Mouse (Mus musculus): Measurements from ENCODE around the gene Glis3. TPM values are rescaled to one million over a fixed set of nuclear protein-coding genes. Genes with fewer than 3 reads are reported as not detected.
A peak's percentile ranks its signal among the peaks of the same experiment; 100 is the strongest.

The Glis3 gene
- polyA plus RNA-seq, 1 experiment = 31.6 TPM

DNA sequence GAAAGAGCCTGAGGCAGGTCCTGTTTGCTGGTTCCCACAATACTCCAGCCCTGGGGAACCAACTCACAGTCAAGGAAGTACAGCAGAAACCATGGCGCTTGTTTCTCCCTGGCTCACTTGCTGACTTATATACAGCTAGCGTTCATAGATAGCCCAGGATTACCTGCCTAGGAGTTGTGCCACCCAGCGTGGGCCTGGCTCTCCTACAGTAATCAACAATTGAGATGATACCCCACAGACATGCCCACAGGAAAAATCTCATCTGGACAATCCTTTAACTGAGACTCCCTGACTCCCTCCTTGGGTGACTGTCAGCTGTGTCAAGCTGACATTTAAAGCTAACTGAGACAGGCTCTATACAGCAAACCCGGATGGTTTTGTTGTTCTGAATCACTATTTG, 405.9 kb downstream of the Glis3 start:
- H3K27ac ChIP-seq (ENCODE audit: insufficient read depth, low read length) = 0 out of 2 replicates have a peak overlapping the region, but pooled peaks have one; percentile 26
- no peak for TF ChIP-seq CTCF (IDR thresholded peaks at IDR 0.05; ENCODE audit: borderline replicate concordance, insufficient read depth, low read length)
- TF ChIP-seq POLR2A (IDR thresholded peaks at IDR 0.05; ENCODE audit: low read depth, low read length) = no peak
- no peak overlapping the region for H3K4me3 ChIP-seq (ENCODE audit: insufficient read depth, low read length)
- H3K4me1 ChIP-seq (ENCODE audit: control insufficient read depth, insufficient read depth, low read length) = no peaks in the 10 kb centered on the region

- no peaks in the 10 kb centered on the region for H3K4me1 ChIP-seq (ENCODE audit: control insufficient read depth, insufficient read depth, low read length)
- TF ChIP-seq POLR2A (IDR thresholded peaks at IDR 0.05; ENCODE audit: low read depth, low read length) (no peak), CTCF (IDR thresholded peaks at IDR 0.05; ENCODE audit: borderline replicate concordance, insufficient read depth, low read length) (no peak)
Observed at GRCm38 (mm10) chr19:28266850-28267249, 413.0 kb downstream of the Glis3 start.

DNA sequence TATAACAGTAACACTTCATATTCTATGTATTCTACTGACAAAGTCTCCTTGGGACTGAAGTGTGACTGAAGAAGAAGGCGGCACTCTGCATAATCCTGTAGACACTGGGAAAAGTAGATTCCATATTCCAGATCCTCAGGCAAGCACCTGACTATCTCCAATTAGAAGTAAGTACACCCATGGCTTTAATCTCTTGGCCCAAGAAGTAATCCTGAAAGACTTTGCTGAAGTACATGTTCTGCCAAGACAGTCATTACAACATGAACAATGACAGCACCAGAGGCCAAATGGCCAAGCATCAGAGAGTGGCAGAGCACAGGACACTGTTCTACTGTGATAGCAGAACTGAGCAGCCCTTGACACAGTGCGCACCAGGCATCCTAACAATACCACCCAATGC, 414.1 kb downstream of the Glis3 start:
- Histone ChIP-seq H3K4me1 (ENCODE audit: control insufficient read depth, insufficient read depth, low read length) (no peaks in the 10 kb centered on the region), H3K27ac (ENCODE audit: insufficient read depth, low read length) (no peak overlapping the region), H3K4me3 (ENCODE audit: insufficient read depth, low read length) (no peak overlapping the region)
- no peak for TF ChIP-seq POLR2A (IDR thresholded peaks at IDR 0.05; ENCODE audit: low read depth, low read length)
- no peak for TF ChIP-seq CTCF (IDR thresholded peaks at IDR 0.05; ENCODE audit: borderline replicate concordance, insufficient read depth, low read length)

More at GRCm38 (mm10) chr19:28266850-28267249, 413.0 kb downstream of the Glis3 start:
- no peak overlapping the region for H3K27ac ChIP-seq (ENCODE audit: insufficient read depth, low read length)
- no peak overlapping the region for H3K4me3 ChIP-seq (ENCODE audit: insufficient read depth, low read length)

DNA sequence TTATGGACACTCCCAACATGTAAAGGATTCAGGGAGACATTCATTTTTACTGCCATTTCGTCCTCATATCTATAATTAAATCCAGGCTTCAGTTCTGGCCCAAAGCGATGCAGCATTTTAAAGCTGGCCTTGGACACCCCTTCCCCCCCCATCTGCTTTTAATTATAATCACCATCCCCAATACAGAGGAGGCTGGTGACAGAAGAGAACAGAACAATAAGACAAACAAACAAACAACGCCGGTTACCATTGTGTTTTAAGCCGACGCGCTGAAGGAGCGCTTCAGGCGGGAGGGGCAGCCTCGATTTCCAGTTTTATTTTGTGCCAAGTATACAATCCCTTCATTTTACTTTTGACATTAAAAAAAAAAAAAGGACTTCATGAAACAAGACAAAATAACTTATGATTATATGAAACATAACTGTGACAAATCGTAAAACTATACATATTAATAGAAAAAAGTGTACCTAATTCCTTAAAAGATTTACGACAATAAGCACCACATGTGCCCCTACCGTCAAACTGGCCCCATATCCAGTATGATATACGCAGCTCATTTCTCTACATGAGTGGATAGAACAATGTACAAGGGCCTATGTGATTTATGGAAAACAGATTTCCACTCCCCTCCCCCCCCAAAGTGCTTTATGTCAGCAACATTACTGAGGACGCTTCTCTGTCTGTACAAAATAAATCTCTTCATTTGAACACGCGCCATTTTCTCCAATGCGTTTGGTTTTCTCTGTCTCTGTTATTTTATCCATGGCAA, 420.8 kb downstream of the Glis3 start:
- Histone ChIP-seq H3K4me3 (ENCODE audit: insufficient read depth, low read length) (no peak overlapping the region), H3K27ac (ENCODE audit: insufficient read depth, low read length) (peak overlapping the region; percentile 67; the same call in 1 of the 2 replicates), H3K4me1 (ENCODE audit: control insufficient read depth, insufficient read depth, low read length) (peaks cover 3% of the 10 kb centered on the region; the same call in 1 of the 2 replicates)
- TF ChIP-seq CTCF (IDR thresholded peaks at IDR 0.05; ENCODE audit: borderline replicate concordance, insufficient read depth, low read length) (no peak), POLR2A (IDR thresholded peaks at IDR 0.05; ENCODE audit: low read depth, low read length) (no peak)

GRCm38 (mm10) chr19:28258480-28258879, 421.4 kb downstream of the Glis3 start:
- Histone ChIP-seq H3K4me1 (ENCODE audit: control insufficient read depth, insufficient read depth, low read length) (peaks cover 3% of the 10 kb centered on the region; the same call in 1 of the 2 replicates), H3K4me3 (ENCODE audit: insufficient read depth, low read length) (no peak overlapping the region), H3K27ac (ENCODE audit: insufficient read depth, low read length) (peak overlapping the region; percentile 19; the same call in 1 of the 2 replicates)
- TF ChIP-seq POLR2A (IDR thresholded peaks at IDR 0.05; ENCODE audit: low read depth, low read length) (no peak), CTCF (IDR thresholded peaks at IDR 0.05; ENCODE audit: borderline replicate concordance, insufficient read depth, low read length) (no peak)

- Histone ChIP-seq H3K27ac (ENCODE audit: insufficient read depth, low read length) (no peak overlapping the region), H3K4me1 (ENCODE audit: control insufficient read depth, insufficient read depth, low read length) (no peaks in the 10 kb centered on the region; the same call in 1 of the 2 replicates), H3K4me3 (ENCODE audit: insufficient read depth, low read length) (no peak overlapping the region)
- no peak for TF ChIP-seq POLR2A (IDR thresholded peaks at IDR 0.05; ENCODE audit: low read depth, low read length)
- TF ChIP-seq CTCF (IDR thresholded peaks at IDR 0.05; ENCODE audit: borderline replicate concordance, insufficient read depth, low read length) = no peak
Observed at GRCm38 (mm10) chr19:28247345-28247744, 432.5 kb downstream of the Glis3 start.

GRCm38 (mm10) chr19:28246186-28246585, 433.7 kb downstream of the Glis3 start:
- no peak for TF ChIP-seq CTCF (IDR thresholded peaks at IDR 0.05; ENCODE audit: borderline replicate concordance, insufficient read depth, low read length)
- no peak for TF ChIP-seq POLR2A (IDR thresholded peaks at IDR 0.05; ENCODE audit: low read depth, low read length)
- Histone ChIP-seq H3K27ac (ENCODE audit: insufficient read depth, low read length) (peak overlapping the region; percentile 35), H3K4me3 (ENCODE audit: insufficient read depth, low read length) (no peak overlapping the region), H3K4me1 (ENCODE audit: control insufficient read depth, insufficient read depth, low read length) (no peaks in the 10 kb centered on the region; the same call in 1 of the 2 replicates)

GRCm38 (mm10) chr19:28238073-28238472, 441.8 kb downstream of the Glis3 start:
- H3K27ac ChIP-seq (ENCODE audit: insufficient read depth, low read length) = no peak overlapping the region

DNA sequence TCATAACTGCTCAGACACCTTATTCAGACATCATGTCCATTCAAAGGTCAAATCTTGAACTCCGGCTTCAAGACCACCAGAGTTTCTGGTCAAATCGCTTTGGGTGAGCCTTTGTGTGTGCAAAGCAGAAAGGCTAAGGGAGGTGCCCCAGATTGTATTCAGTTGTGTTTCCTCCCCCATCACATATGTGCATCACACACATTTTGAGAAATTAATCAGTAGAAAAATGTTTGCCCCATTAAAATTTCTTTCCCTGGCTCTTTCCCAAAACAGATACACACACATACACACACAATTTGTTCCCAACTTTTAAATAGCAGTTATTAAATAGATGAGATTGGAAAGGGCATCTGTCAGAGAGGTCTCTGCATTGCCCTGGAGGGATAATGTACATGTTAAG, 442.3 kb downstream of the Glis3 start:
- Histone ChIP-seq H3K27ac (ENCODE audit: insufficient read depth, low read length) (no peak overlapping the region), H3K4me3 (ENCODE audit: insufficient read depth, low read length) (no peak overlapping the region), H3K4me1 (ENCODE audit: control insufficient read depth, insufficient read depth, low read length) (no peaks in the 10 kb centered on the region)
- TF ChIP-seq CTCF (IDR thresholded peaks at IDR 0.05; ENCODE audit: borderline replicate concordance, insufficient read depth, low read length) = no peak

More at GRCm38 (mm10) chr19:28238073-28238472, 441.8 kb downstream of the Glis3 start:
- no peaks in the 10 kb centered on the region for H3K4me1 ChIP-seq (ENCODE audit: control insufficient read depth, insufficient read depth, low read length)
- TF ChIP-seq POLR2A (IDR thresholded peaks at IDR 0.05; ENCODE audit: low read depth, low read length) = no peak
- no peak overlapping the region for H3K4me3 ChIP-seq (ENCODE audit: insufficient read depth, low read length)

GRCm38 (mm10) chr19:28235571-28235970, 444.3 kb downstream of the Glis3 start:
- no peak for TF ChIP-seq CTCF (IDR thresholded peaks at IDR 0.05; ENCODE audit: borderline replicate concordance, insufficient read depth, low read length)
- no peak for TF ChIP-seq POLR2A (IDR thresholded peaks at IDR 0.05; ENCODE audit: low read depth, low read length)
- Histone ChIP-seq H3K27ac (ENCODE audit: insufficient read depth, low read length) (no peak overlapping the region), H3K4me1 (ENCODE audit: control insufficient read depth, insufficient read depth, low read length) (no peaks in the 10 kb centered on the region), H3K4me3 (ENCODE audit: insufficient read depth, low read length) (no peak overlapping the region)
